Mouse (Mus musculus) layer of hippocampus, adult 8-10 months (tissue): ENCODE results near the gene Cs. TPM values are rescaled to one million over a fixed set of nuclear protein-coding genes. Genes with fewer than 3 reads are reported as not detected.
"Not testable (repeated sequence)": the region's sequence is repeated elsewhere in the genome, so short reads cannot be mapped to it uniquely, and the experiment has no call there.

Source experiments
- DNase-seq, 2 experiments: peaks; one replicate each; pipeline ENCODE4 v3.0.0; 2022; ENCODE audit warnings: low spot score in 2 of 2
- total RNA-seq, 4 experiments: library from RNA; stranded (reverse); gene quantifications; 2 replicates each; pipeline ENCODE4 v1.2.4; 2022

The Cs gene
- total RNA-seq: 100 to 1,000 TPM; 221 to 231 (median 224) TPM

GRCm38 (mm10) chr10:128337306-128338181 lies at the start of gene Cs:
Cs (plus strand) TSS chr10:128337734.
- peak; percentile 94 to 95 for DNase-seq

GRCm38 (mm10) chr10:128290594-128290993 lies 46.9 kb upstream of the Cs start:
- not testable (repeated sequence) for DNase-seq

- no peak for DNase-seq
These were observed 41.0 kb upstream of the Cs start for GRCm38 (mm10) chr10:128296370-128297090.

GRCm38 (mm10) chr10:128297221-128297620 lies 40.3 kb upstream of the Cs start:
- DNase-seq: no peak

GRCm38 (mm10) chr10:128297622-128298021 lies 39.9 kb upstream of the Cs start:
- no peak for DNase-seq

GRCm38 (mm10) chr10:128298243-128298642 lies 39.3 kb upstream of the Cs start:
- no peak for DNase-seq

- no peak for DNase-seq
These were observed 38.8 kb upstream of the Cs start, which contains the start of gene Il23a for GRCm38 (mm10) chr10:128298702-128299171. Il23a (minus strand) TSS chr10:128298752.

- DNase-seq: no peak
These were observed 35.2 kb upstream of the Cs start for GRCm38 (mm10) chr10:128302357-128302756.

- no peak for DNase-seq
These were observed 34.8 kb upstream of the Cs start for GRCm38 (mm10) chr10:128302785-128303125.

GRCm38 (mm10) chr10:128303126-128304021 lies 34.2 kb upstream of the Cs start, which contains the start of gene Pan2:
Pan2 (plus strand) TSS chr10:128303335.
- peak; percentile 100 for DNase-seq

- no peak for DNase-seq
These were observed 27.9 kb upstream of the Cs start for GRCm38 (mm10) chr10:128309654-128310053.

- DNase-seq: no peak
These were observed 27.4 kb upstream of the Cs start for GRCm38 (mm10) chr10:128310177-128310576.

- DNase-seq: no peak
These were observed 26.6 kb upstream of the Cs start for GRCm38 (mm10) chr10:128310902-128311301.

- no peak for DNase-seq
These were observed 22.0 kb upstream of the Cs start for GRCm38 (mm10) chr10:128315578-128315977.

- DNase-seq: no peak
These were observed 15.9 kb upstream of the Cs start for GRCm38 (mm10) chr10:128321641-128322040.

- DNase-seq: peak; percentile 82 to 84
These were observed 15.1 kb upstream of the Cs start, which contains the start of gene Cnpy2 for GRCm38 (mm10) chr10:128322141-128323108. Cnpy2 (plus strand) TSS chr10:128322459.

- no peak for DNase-seq
These were observed 14.0 kb upstream of the Cs start for GRCm38 (mm10) chr10:128323516-128323915.

- no peak for DNase-seq
These were observed 10.7 kb upstream of the Cs start for GRCm38 (mm10) chr10:128326825-128327224.

GRCm38 (mm10) chr10:128327610-128328009 lies 9.9 kb upstream of the Cs start:
- DNase-seq: no peak
